Mouse (Mus musculus): ENCODE measurements around the gene Dars.

DNA sequence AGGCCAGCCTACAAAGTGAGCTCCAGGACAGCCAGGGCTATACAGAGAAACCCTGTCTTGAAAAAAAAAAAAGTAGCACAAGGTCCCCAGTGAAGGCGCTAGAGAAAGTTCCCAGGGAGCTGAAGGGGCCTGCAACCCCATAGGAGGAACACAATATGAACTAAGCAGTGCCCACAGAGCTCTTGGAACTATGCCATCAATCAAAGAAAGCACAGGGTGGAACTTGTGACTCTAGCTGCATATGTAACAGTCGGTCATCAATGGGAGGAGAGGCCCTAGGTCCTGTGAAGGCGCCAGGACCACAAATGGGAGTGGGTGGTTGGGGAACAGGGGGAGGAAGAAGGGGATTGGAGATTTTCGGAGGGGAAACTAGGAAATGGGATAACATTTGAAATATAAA lies 40.3 kb downstream of the Dars start:
- TF ChIP-seq POLR2A (IDR thresholded peaks at IDR 0.05; ENCODE audit: insufficient read length, low read depth) (no peak), POLR2AphosphoS2 (IDR thresholded peaks at IDR 0.05; ENCODE audit: insufficient read length, low read depth) (no peak), TCF12 (IDR thresholded peaks at IDR 0.05; ENCODE audit: insufficient read depth, poor library complexity, severe bottlenecking) (no peak), MAX (IDR thresholded peaks at IDR 0.05; ENCODE audit: low read depth) (no peak)

Data from myocyte (in vitro differentiated cells).